Mouse (Mus musculus) kidney, embryonic 16.5 days (tissue): ENCODE results near the gene Dennd1a. TPM values are rescaled to one million over a fixed set of nuclear protein-coding genes. Genes with fewer than 3 reads are reported as not detected.

Source experiments
- ATAC-seq: fragments of 200-750 bp; cut with Nextera tagmentation; 2 replicates; pipeline ENCODE4 v1.8.0; 2017; ENCODE audit warnings: moderate TSS enrichment; ENCODE audit not compliant: low FRiP score, low TSS enrichment
- H3K27ac ChIP-seq: fragments of 300-500 bp; sonication (generic); 2 replicates; pipeline ENCODE4 v1.5.1; 2014; ENCODE audit warnings: low read length
- H3K27me3 ChIP-seq: fragments of 300-500 bp; sonication (generic); 2 replicates; pipeline ENCODE4 v1.6.1; 2014; ENCODE audit warnings: low read length, control low read depth, mixed read lengths; ENCODE audit not compliant: insufficient read depth
- H3K36me3 ChIP-seq: fragments of 300-500 bp; sonication (generic); 2 replicates; pipeline ENCODE4 v1.6.1; 2014; ENCODE audit warnings: low read length, control low read depth, mixed read lengths; ENCODE audit not compliant: insufficient read depth
- H3K4me1 ChIP-seq: fragments of 300-500 bp; sonication (generic); 2 replicates; pipeline ENCODE4 v1.6.1; 2014; ENCODE audit warnings: low read length, control low read depth, mixed read lengths; ENCODE audit not compliant: insufficient read depth
- H3K4me2 ChIP-seq: fragments of 300-500 bp; sonication (generic); replicated peaks from 2 replicates; pipeline ENCODE4 v1.6.1; 2014; ENCODE audit warnings: low read depth, low read length
- H3K4me3 ChIP-seq: fragments of 300-500 bp; sonication (generic); 2 replicates; pipeline ENCODE4 v1.5.1; 2014; ENCODE audit warnings: mild to moderate bottlenecking, low read length
- H3K9ac ChIP-seq: fragments of 300-500 bp; sonication (generic); replicated peaks from 2 replicates; pipeline ENCODE4 v1.6.1; 2014; ENCODE audit warnings: low read length
- H3K9me3 ChIP-seq: fragments of 300-500 bp; sonication (generic); 2 replicates; pipeline ENCODE4 v1.6.1; 2016; ENCODE audit warnings: low read length, control low read depth
- WGBS: fragments of 180-500 bp; shearing (Covaris S2); extraction: QIAGEN DNeasy Blood & Tissue Kit; methylation state at CpG from one replicate; pipeline ENCODE4 v1.1.7; 2014; 5-methylcytosine and 5-hydroxymethylcytosine counted together
- polyA plus RNA-seq: library from polyadenylated mRNA; unstranded; fragments of >200 nt; fragmentation: Nextera tagmentation; extraction: Ambion mirVana; gene quantifications from 2 replicates; pipeline ENCODE4 v1.2.1, GENCODE M21; 2015

Gene Dennd1a
- polyA plus RNA-seq, 1 experiment from 2014 or later, result 14.3 TPM

GRCm38 (mm10) chr2:38013839-38014365 is 273.3 kb downstream of the Dennd1a start:
- Histone ChIP-seq H3K4me2 (no peak overlapping the region), H3K27ac (no peak overlapping the region), H3K4me3 (no peak overlapping the region), H3K36me3 (no peaks in the 10 kb centered on the region), H3K9ac (no peak overlapping the region), H3K9me3 (no peaks in the 10 kb centered on the region), H3K4me1 (peaks cover 8% of the 10 kb centered on the region; the same call in 1 of the 2 replicates), H3K27me3 (no peaks in the 10 kb centered on the region)
- WGBS, result 37% methylated on average over 5 of the region's 5 CpGs
- peak; percentile 75 for ATAC-seq

- WGBS, result 87% methylated on average over 1 of the region's 1 CpGs
- H3K4me2 ChIP-seq, result no peak overlapping the region
- H3K4me3 ChIP-seq, result no peak overlapping the region
- H3K27me3 ChIP-seq, result no peaks in the 10 kb centered on the region
- H3K9ac ChIP-seq, result no peak overlapping the region
- no peaks in the 10 kb centered on the region for H3K36me3 ChIP-seq
- ATAC-seq, result no peak
- H3K4me1 ChIP-seq, result no peaks in the 10 kb centered on the region
- no peaks in the 10 kb centered on the region for H3K9me3 ChIP-seq
- no peak overlapping the region for H3K27ac ChIP-seq
Observed at GRCm38 (mm10) chr2:38007238-38007637, 280.0 kb downstream of the Dennd1a start.

GRCm38 (mm10) chr2:38003183-38003680 is 284.0 kb downstream of the Dennd1a start:
- Histone ChIP-seq H3K4me3 (no peak overlapping the region), H3K4me2 (no peak overlapping the region), H3K27me3 (no peaks in the 10 kb centered on the region), H3K9ac (no peak overlapping the region), H3K27ac (no peak overlapping the region), H3K9me3 (no peaks in the 10 kb centered on the region), H3K4me1 (no peaks in the 10 kb centered on the region), H3K36me3 (no peaks in the 10 kb centered on the region)
- no peak for ATAC-seq
- WGBS, result 86% methylated on average over 9 of the region's 9 CpGs

- Histone ChIP-seq H3K36me3 (no peaks in the 10 kb centered on the region), H3K4me1 (no peaks in the 10 kb centered on the region), H3K4me3 (no peak overlapping the region), H3K27ac (no peak overlapping the region), H3K4me2 (no peak overlapping the region), H3K9me3 (no peaks in the 10 kb centered on the region), H3K27me3 (no peaks in the 10 kb centered on the region), H3K9ac (no peak overlapping the region)
- ATAC-seq, result no peak
- WGBS, result 88% methylated on average over 1 of the region's 1 CpGs
Observed at GRCm38 (mm10) chr2:38001004-38001403, 286.2 kb downstream of the Dennd1a start.

GRCm38 (mm10) chr2:37997966-37998365 is 289.2 kb downstream of the Dennd1a start:
- Histone ChIP-seq H3K9me3 (no peaks in the 10 kb centered on the region), H3K4me2 (no peak overlapping the region), H3K27ac (no peak overlapping the region), H3K4me1 (no peaks in the 10 kb centered on the region), H3K4me3 (no peak overlapping the region), H3K36me3 (no peaks in the 10 kb centered on the region), H3K27me3 (no peaks in the 10 kb centered on the region), H3K9ac (no peak overlapping the region)
- WGBS, result 43% methylated on average over 3 of the region's 3 CpGs
- ATAC-seq, result no peak

GRCm38 (mm10) chr2:37989091-37989490 is 298.1 kb downstream of the Dennd1a start:
- no peaks in the 10 kb centered on the region for H3K4me1 ChIP-seq
- ATAC-seq, result no peak
- no peak overlapping the region for H3K4me2 ChIP-seq
- H3K4me3 ChIP-seq, result no peak overlapping the region
- H3K36me3 ChIP-seq, result no peaks in the 10 kb centered on the region
- H3K9ac ChIP-seq, result no peak overlapping the region
- H3K9me3 ChIP-seq, result no peaks in the 10 kb centered on the region
- 85% methylated on average over 3 of the region's 3 CpGs for WGBS
- H3K27me3 ChIP-seq, result no peaks in the 10 kb centered on the region
- H3K27ac ChIP-seq, result no peak overlapping the region

- no peaks in the 10 kb centered on the region for H3K27me3 ChIP-seq
- H3K4me1 ChIP-seq, result no peaks in the 10 kb centered on the region
- 80% methylated on average over 1 of the region's 1 CpGs for WGBS
- no peaks in the 10 kb centered on the region for H3K36me3 ChIP-seq
- ATAC-seq, result no peak
- no peak overlapping the region for H3K9ac ChIP-seq
- H3K4me2 ChIP-seq, result no peak overlapping the region
- no peaks in the 10 kb centered on the region for H3K9me3 ChIP-seq
- H3K27ac ChIP-seq, result no peak overlapping the region
- no peak overlapping the region for H3K4me3 ChIP-seq
Observed at GRCm38 (mm10) chr2:37988301-37988700, 298.9 kb downstream of the Dennd1a start.

- Histone ChIP-seq H3K9me3 (no peaks in the 10 kb centered on the region), H3K4me1 (0 out of 2 replicates have a peak, but pooled peaks cover 4% of the 10 kb centered on the region), H3K4me2 (no peak overlapping the region), H3K9ac (no peak overlapping the region), H3K27ac (peak overlapping the region; percentile 8; the same call in 1 of the 2 replicates), H3K4me3 (no peak overlapping the region), H3K36me3 (no peaks in the 10 kb centered on the region), H3K27me3 (no peaks in the 10 kb centered on the region)
- WGBS, result 49% methylated on average over 5 of the region's 5 CpGs
- no peak for ATAC-seq
Observed at GRCm38 (mm10) chr2:37985690-37986222, 301.4 kb downstream of the Dennd1a start.

GRCm38 (mm10) chr2:37982714-37983113 is 304.5 kb downstream of the Dennd1a start:
- Histone ChIP-seq H3K4me3 (no peak overlapping the region), H3K4me2 (no peak overlapping the region), H3K9ac (no peak overlapping the region), H3K4me1 (0 out of 2 replicates have a peak, but pooled peaks cover 4% of the 10 kb centered on the region), H3K9me3 (no peaks in the 10 kb centered on the region), H3K27ac (no peak overlapping the region), H3K27me3 (no peaks in the 10 kb centered on the region), H3K36me3 (no peaks in the 10 kb centered on the region)
- WGBS, result 61% methylated on average over 1 of the region's 1 CpGs
- no peak for ATAC-seq

- no peak overlapping the region; the same call in 1 of the 2 replicates for H3K4me2 ChIP-seq
- H3K4me1 ChIP-seq, result 0 out of 2 replicates have a peak, but pooled peaks cover 4% of the 10 kb centered on the region
- no peak overlapping the region for H3K4me3 ChIP-seq
- H3K9ac ChIP-seq, result no peak overlapping the region
- 49% methylated on average over 15 of the region's 15 CpGs for WGBS
- no peaks in the 10 kb centered on the region for H3K9me3 ChIP-seq
- ATAC-seq, result no peak
- H3K36me3 ChIP-seq, result no peaks in the 10 kb centered on the region
- H3K27ac ChIP-seq, result no peak overlapping the region
- H3K27me3 ChIP-seq, result no peaks in the 10 kb centered on the region
Observed at GRCm38 (mm10) chr2:37981562-37982403, 305.4 kb downstream of the Dennd1a start.
